Mouse (Mus musculus): Measurements from ENCODE around the gene Pik3cd. TPM values are rescaled to one million over a fixed set of nuclear protein-coding genes. Genes with fewer than 3 reads are reported as not detected.
"Not testable (repeated sequence)": the region's sequence is repeated elsewhere in the genome, so short reads cannot be mapped to it uniquely, and the experiment has no call there.

Pik3cd gene
- polyA plus RNA-seq, 1 experiment: 1.4 TPM

DNA sequence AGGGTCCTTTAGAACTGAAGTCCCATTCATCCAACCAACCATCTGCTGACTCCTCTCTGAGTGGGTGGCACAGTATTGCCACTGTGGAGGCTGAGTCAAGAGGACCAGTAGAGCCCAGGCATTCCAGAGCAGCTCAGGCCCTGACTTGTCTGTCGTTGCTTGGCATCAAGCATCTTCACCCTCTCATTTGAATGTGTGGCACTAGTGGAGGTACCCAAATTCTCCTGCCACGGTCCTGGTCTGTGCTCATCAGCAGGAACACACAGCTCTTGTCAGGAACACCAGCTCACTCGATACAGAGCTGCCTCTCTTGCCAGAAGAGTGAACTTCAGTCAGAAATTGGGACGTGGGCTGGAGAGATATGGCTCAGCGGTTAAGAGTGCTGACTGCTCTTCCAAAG, 78.7 kb downstream of the Pik3cd start:
- Histone ChIP-seq H3K4me2 (ENCODE audit: low read depth) (no peak overlapping the region), H3K27me3 (ENCODE audit: control insufficient read depth, insufficient read depth, insufficient read length) (no peaks in the 10 kb centered on the region), H3K4me3 (no peak overlapping the region), H3K79me2 (ENCODE audit: control insufficient read depth, insufficient read depth) (no peaks in the 10 kb centered on the region), H3K36me3 (ENCODE audit: control insufficient read depth, insufficient read depth) (no peaks in the 10 kb centered on the region), H3ac (ENCODE audit: control insufficient read depth, insufficient read length) (no peak overlapping the region)
- TF ChIP-seq SRF (IDR thresholded peaks at IDR 0.05; ENCODE audit: control insufficient read depth, insufficient read length, low read depth) (no peak), TCF3 (IDR thresholded peaks at IDR 0.05; ENCODE audit: insufficient read length, low read depth) (no peak), POLR2AphosphoS2 (IDR thresholded peaks at IDR 0.05; ENCODE audit: insufficient read length, low read depth) (no peak)

DNA sequence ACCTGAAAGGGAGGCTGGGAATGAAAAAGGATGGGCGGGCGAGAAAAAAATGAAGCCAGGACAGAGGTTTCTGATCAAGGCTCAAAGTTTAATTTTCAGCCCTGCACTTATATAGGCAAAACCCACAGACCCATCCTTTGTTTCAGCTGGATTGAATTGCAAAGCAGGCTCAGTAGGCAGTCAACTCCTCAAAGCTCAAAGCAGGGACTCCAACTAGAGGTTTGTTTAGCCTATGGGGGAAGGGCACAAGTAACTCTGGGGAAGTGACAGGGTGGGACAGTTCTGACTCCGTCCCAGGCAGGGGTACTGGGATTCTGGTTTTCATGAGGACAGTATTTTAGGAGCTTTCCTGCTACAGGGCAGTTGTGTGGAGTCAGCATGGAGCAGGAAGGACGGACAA, 81.1 kb downstream of the Pik3cd start:
- Histone ChIP-seq H3K4me3 (no peak overlapping the region), H3K36me3 (ENCODE audit: control insufficient read depth, insufficient read depth) (no peaks in the 10 kb centered on the region), H3K27me3 (ENCODE audit: control insufficient read depth, insufficient read depth, insufficient read length) (no peaks in the 10 kb centered on the region), H3ac (ENCODE audit: control insufficient read depth, insufficient read length) (no peak overlapping the region), H3K79me2 (ENCODE audit: control insufficient read depth, insufficient read depth) (no peaks in the 10 kb centered on the region), H3K4me2 (ENCODE audit: low read depth) (no peak overlapping the region)
- no peak for TF ChIP-seq USF1 (IDR thresholded peaks at IDR 0.05; ENCODE audit: low read depth)
- TF ChIP-seq MYOG (IDR thresholded peaks at IDR 0.05; ENCODE audit: control insufficient read depth in 1 of 3, insufficient read depth in 1 of 3, insufficient read length in 2 of 3, low read depth in 2 of 3): no peak
- no peak for TF ChIP-seq TCF3 (IDR thresholded peaks at IDR 0.05; ENCODE audit: insufficient read length, low read depth)
- TF ChIP-seq REST (IDR thresholded peaks at IDR 0.05; ENCODE audit: insufficient read depth, insufficient read length): no peak
- no peak for TF ChIP-seq CEBPB (IDR thresholded peaks at IDR 0.05; ENCODE audit: insufficient read depth, poor library complexity, severe bottlenecking)
- TF ChIP-seq MAX (IDR thresholded peaks at IDR 0.05; ENCODE audit: low read depth): no peak
- no peak for TF ChIP-seq E2F4 (IDR thresholded peaks at IDR 0.05; ENCODE audit: insufficient read depth)
- no peak for TF ChIP-seq SRF (IDR thresholded peaks at IDR 0.05; ENCODE audit: control insufficient read depth, insufficient read length, low read depth)
- no peak for TF ChIP-seq TCF12 (IDR thresholded peaks at IDR 0.05; ENCODE audit: insufficient read depth, poor library complexity, severe bottlenecking)
- TF ChIP-seq MYOD1 (IDR thresholded peaks at IDR 0.05; ENCODE audit: control insufficient read depth in 1 of 3, insufficient read length in 2 of 3, low read depth in 2 of 3): no peak
- no peak for TF ChIP-seq POLR2AphosphoS2 (IDR thresholded peaks at IDR 0.05; ENCODE audit: insufficient read length, low read depth)
- TF ChIP-seq POLR2A (IDR thresholded peaks at IDR 0.05; ENCODE audit: insufficient read length, low read depth): no peak

DNA sequence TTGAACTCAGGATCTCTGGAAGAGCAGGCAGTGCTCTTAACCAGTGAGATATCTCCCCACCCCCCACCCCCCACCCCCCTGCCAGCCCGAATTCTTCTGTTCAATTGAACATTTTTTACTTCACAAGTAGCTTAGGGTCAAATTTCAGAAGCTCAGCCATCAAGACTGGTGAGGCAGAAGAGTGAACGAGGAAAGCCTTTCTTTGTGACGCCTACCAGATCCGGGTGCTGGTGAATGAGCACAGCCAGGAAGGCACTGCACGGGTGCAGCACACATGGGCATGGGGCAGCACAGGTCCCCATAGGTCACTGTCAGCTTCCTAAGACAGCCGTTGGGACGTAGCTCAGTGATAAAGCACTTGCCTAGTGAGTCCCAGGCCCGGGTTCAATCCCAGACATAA, 82.4 kb downstream of the Pik3cd start:
- H3K4me3 ChIP-seq: no peak overlapping the region
- H3K36me3 ChIP-seq (ENCODE audit: control insufficient read depth, insufficient read depth): peaks cover 5% of the 10 kb centered on the region
- H3K27me3 ChIP-seq (ENCODE audit: control insufficient read depth, insufficient read depth, insufficient read length): no peaks in the 10 kb centered on the region
- no peak for TF ChIP-seq TCF3 (IDR thresholded peaks at IDR 0.05; ENCODE audit: insufficient read length, low read depth)
- TF ChIP-seq USF1 (IDR thresholded peaks at IDR 0.05; ENCODE audit: low read depth): no peak
- no peak for TF ChIP-seq POLR2A (IDR thresholded peaks at IDR 0.05; ENCODE audit: insufficient read length, low read depth)
- no peak for TF ChIP-seq MAX (IDR thresholded peaks at IDR 0.05; ENCODE audit: low read depth)
- TF ChIP-seq E2F4 (IDR thresholded peaks at IDR 0.05; ENCODE audit: insufficient read depth): no peak
- no peak for TF ChIP-seq MYOG (IDR thresholded peaks at IDR 0.05; ENCODE audit: control insufficient read depth in 1 of 3, insufficient read depth in 1 of 3, insufficient read length in 2 of 3, low read depth in 2 of 3)
- no peak for TF ChIP-seq POLR2AphosphoS2 (IDR thresholded peaks at IDR 0.05; ENCODE audit: insufficient read length, low read depth)
- TF ChIP-seq CEBPB (IDR thresholded peaks at IDR 0.05; ENCODE audit: insufficient read depth, poor library complexity, severe bottlenecking): no peak
- no peak for TF ChIP-seq REST (IDR thresholded peaks at IDR 0.05; ENCODE audit: insufficient read depth, insufficient read length)
- TF ChIP-seq SRF (IDR thresholded peaks at IDR 0.05; ENCODE audit: control insufficient read depth, insufficient read length, low read depth): no peak
- no peak for TF ChIP-seq TCF12 (IDR thresholded peaks at IDR 0.05; ENCODE audit: insufficient read depth, poor library complexity, severe bottlenecking)
- TF ChIP-seq MYOD1 (IDR thresholded peaks at IDR 0.05; ENCODE audit: control insufficient read depth in 1 of 3, insufficient read length in 2 of 3, low read depth in 2 of 3): no peak
- H3K4me2 ChIP-seq (ENCODE audit: low read depth): no peak overlapping the region
- H3K79me2 ChIP-seq (ENCODE audit: control insufficient read depth, insufficient read depth): no peaks in the 10 kb centered on the region
- no peak overlapping the region for H3ac ChIP-seq (ENCODE audit: control insufficient read depth, insufficient read length)

GRCm38 (mm10) chr4:149616999-149617398, 85.4 kb downstream of the Pik3cd start:
- H3K4me3 ChIP-seq; H3K79me2 ChIP-seq (ENCODE audit: control insufficient read depth, insufficient read depth); H3K36me3 ChIP-seq (ENCODE audit: control insufficient read depth, insufficient read depth); H3K27me3 ChIP-seq (ENCODE audit: control insufficient read depth, insufficient read depth, insufficient read length); H3K4me2 ChIP-seq (ENCODE audit: low read depth); H3ac ChIP-seq (ENCODE audit: control insufficient read depth, insufficient read length): not testable (repeated sequence)

DNA sequence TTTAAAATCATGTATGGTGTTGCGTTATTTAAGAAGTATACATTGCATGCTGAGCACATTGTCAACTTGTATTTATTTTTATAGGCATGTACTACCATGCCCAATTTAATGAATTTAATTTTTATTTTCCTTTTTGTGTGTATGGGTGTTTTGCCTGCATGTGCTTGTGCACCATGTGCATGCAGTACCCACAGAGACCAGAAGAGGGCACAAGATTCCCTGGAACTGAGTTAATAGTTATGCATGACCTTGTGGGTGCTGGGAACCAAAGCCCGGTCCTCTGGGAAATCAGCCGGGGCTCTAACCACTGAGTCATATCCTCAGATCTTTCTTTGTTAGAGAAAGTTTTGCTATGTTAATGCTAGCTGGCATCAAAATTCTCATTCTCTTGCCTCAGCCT, 87.5 kb downstream of the Pik3cd start:
- H3ac ChIP-seq (ENCODE audit: control insufficient read depth, insufficient read length): no peak overlapping the region
- no peak overlapping the region for H3K4me2 ChIP-seq (ENCODE audit: low read depth)
- no peak for TF ChIP-seq MAX (IDR thresholded peaks at IDR 0.05; ENCODE audit: low read depth)
- H3K4me3 ChIP-seq: no peak overlapping the region
- H3K79me2 ChIP-seq (ENCODE audit: control insufficient read depth, insufficient read depth): no peaks in the 10 kb centered on the region
- no peaks in the 10 kb centered on the region for H3K27me3 ChIP-seq (ENCODE audit: control insufficient read depth, insufficient read depth, insufficient read length)
- peaks cover 5% of the 10 kb centered on the region for H3K36me3 ChIP-seq (ENCODE audit: control insufficient read depth, insufficient read depth)

GRCm38 (mm10) chr4:149613497-149613896, 88.9 kb downstream of the Pik3cd start:
- H3K36me3 ChIP-seq (ENCODE audit: control insufficient read depth, insufficient read depth); H3K27me3 ChIP-seq (ENCODE audit: control insufficient read depth, insufficient read depth, insufficient read length); H3K4me2 ChIP-seq (ENCODE audit: low read depth); H3K4me3 ChIP-seq; H3ac ChIP-seq (ENCODE audit: control insufficient read depth, insufficient read length); H3K79me2 ChIP-seq (ENCODE audit: control insufficient read depth, insufficient read depth): not testable (repeated sequence)
